Mouse (Mus musculus) embryonic stem cell, embryonic (primary cell): Measurements from ENCODE around the gene Col4a3.

ENCODE experiments used
- CTCF ChIA-PET, 4 experiments: fragments of 300-600 bp in 2 of 4; fragments of 350-600 bp in 2 of 4; sonication (Branson Sonifier 250); formaldehyde crosslinking; loops; one replicate each; lab custom pipeline; 2022; ENCODE audit warnings: inconsistent platforms in 2 of 4; lab: Charles Lee
- POLR2A ChIA-PET, 4 experiments: fragments of 300-600 bp in 2 of 4; fragments of 350-600 bp in 2 of 4; sonication (Branson Sonifier 250); formaldehyde crosslinking; loops; one replicate each; lab custom pipeline; 2022; ENCODE audit warnings: antibody characterized with exemption in 4 of 4, inconsistent platforms in 1 of 4; lab: Charles Lee

Col4a3 gene

GRCm38 (mm10) chr1:82596864-82597596 is 10.3 kb downstream of the Col4a3 start:
- ChIA-PET POLR2A (no interaction called here), CTCF (no interaction called here)

DNA sequence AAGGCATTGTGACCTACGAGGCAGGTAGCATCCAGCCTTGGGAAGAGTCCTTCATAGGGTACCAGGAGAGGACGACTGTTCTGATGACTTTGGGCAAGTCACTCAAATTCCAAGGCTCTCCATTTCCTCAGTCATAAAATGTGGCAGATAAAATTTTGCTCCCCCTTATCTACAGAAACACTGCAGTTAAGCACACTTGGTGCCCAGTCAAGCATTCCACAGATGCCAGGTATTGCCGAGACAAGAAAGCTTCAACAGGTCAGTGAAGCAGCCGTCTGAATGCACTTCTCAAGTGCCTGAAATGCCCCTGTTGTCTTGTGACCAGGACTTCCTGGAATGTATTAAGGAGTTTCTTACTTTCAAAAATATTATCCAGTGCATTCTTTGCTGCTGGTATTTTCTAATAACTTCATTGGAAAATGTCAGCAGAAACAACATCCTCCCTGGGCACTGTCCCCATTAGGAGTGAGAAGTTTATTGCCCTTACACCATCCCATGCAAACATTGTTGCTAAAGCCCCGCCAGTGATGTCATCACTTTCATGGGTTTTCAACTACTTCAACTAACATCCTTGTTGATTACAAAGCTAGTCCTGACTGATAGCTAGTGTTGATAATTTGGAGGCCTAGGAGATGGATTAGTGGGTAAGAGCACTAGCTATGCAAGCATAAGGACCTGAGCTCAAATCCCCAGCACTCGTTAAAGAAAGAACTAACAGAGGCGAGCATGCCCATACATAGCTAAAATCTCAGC is 16.7 kb downstream of the Col4a3 start:
- CTCF ChIA-PET = interaction anchor here in 1 of 4 experiments (1.0 kb wide), 1 partner anchor 38 kb away, joined by 4 read pairs; no protein-coding TSS in a partner anchor
- POLR2A ChIA-PET = no interaction called here

DNA sequence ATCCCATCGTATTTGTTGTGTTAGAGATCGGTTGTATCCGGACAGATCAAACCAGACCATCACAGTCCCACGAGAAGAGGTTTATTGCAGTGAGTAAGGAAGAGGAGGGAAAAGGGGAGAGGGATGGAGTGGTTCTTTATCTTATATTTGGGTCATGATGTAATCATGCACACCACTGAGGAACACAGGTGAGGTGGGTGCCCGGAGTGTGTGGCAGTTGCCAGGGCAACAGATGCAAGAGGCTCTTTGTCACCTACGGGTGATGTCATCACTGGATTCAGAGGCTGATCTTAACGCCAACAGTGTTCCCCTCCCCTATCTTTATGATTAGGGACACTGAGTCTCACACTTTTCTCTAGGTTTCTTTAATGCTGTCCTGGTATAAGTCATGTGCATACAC is 18.6 kb downstream of the Col4a3 start:
- CTCF ChIA-PET = no interaction called here
- POLR2A ChIA-PET = no interaction called here

DNA sequence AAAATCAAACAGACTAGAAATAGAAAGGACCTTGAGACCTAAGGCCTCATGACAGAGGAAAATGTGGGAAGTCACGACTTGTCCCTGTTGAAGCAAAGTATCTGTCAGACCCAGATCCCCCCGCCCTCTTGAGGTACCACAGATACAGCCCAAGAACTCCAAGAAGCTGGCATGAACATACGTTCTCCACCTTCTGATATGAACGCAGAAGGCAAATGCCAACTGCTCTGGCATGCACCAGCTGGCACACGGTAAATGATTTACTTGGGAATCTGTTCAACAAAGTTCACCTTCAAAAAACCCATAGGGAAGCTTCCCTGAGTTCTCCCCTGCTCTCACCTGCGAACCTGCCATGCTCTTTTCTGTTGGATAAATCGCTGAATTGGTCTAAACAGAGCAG is 19.1 kb downstream of the Col4a3 start:
- POLR2A ChIA-PET = no interaction called here
- CTCF ChIA-PET = interaction anchor here in 1 of 4 experiments (0.7 kb wide), 1 partner anchor 1149 kb away, joined by 3 read pairs; no protein-coding TSS in a partner anchor

DNA sequence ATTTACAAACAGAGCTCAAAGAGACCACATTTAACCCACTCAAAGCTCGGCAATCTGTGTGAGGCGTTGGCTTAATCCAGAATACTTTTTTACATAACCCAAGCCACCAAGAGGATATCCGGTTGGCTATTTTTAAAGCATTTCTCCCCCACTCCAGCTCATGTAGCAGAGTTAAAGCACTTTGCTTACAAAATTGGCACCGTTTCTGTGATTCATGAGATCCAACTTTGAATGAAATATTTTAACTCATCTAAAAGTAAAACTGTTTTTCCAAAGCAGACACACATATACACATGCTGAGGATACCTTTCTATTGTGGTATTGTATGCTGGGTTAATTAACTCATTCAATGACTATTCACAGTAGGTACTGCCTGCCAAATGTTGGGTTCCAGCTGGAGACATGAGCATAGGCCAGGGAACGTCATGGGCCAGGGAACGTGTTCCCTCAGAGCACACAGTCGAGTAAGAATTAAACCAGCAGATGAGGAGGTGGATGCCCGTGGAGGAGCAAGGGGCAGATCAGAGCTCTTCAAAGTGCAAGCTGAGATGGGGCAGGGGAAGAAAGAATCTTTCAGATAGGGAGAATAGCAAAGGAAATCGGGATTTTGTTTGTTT is 22.0 kb downstream of the Col4a3 start:
- CTCF ChIA-PET = no interaction called here
- POLR2A ChIA-PET = no interaction called here

DNA sequence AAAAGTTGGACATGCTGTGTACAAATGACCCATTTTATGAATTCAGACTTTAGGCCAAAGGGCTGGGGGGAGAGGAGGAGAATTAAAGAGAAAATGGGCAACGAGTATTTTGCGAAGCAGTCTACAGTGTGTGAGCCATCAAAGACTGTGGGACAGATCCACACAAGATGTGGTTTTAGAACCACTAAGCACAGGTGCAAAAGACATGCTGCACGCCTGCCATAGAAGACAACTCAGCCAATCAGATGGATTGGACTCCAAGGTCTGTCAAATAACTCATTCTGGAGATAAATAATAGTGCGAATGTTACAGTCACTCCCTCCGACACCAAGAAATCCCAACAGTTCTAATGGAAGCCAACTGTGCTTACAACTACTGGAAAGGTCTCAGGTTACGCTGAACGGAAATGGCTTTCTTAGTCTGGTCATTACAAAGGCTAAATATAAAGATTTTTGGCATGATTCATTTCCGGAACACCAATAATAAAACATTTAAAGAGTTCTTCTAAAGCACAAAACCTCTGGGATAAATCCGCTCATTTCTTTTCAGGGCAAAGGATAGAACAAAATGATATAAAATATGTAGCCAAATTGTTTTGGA is 25.4 kb downstream of the Col4a3 start:
- ChIA-PET POLR2A (no interaction called here), CTCF (no interaction called here)

DNA sequence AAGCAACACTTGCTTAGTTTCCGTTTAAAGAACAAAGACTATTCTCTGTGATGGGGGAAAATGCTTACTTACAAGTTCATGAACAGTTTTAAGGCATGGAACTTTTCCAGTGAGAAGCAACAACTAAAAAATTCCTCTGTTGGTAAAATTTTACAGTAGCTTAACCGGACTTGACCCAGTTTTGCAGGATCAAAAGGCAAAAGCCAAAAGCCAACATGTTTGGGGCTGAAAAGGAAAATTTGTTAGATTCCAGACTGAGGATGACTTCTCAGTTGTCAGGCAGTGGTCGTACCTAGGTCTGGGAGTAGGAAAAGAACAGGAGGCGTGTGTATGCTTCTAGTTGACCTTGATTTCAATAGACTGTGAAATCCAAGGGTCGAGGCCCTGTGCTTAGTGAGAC is 31.3 kb downstream of the Col4a3 start:
- CTCF ChIA-PET = no interaction called here
- POLR2A ChIA-PET = no interaction called here

DNA sequence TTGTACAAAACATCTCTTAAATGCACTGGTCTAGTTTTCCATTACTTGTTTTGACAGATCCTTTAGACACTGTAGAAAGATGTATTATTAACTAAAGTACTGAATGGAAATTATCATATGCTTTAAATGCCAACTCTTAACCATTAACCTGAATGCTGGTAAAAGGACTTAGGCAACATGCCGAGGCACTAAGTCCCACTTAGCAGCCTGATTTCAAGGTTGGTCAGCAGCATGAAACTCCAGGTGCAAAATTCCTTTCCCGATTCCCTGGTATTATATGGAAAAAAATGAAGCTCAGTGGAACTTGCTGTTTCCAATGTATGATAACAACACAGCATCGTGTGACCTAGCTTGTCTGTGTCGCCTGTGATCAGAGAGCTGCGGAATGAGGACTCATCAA is 31.9 kb downstream of the Col4a3 start:
- POLR2A ChIA-PET = no interaction called here

DNA sequence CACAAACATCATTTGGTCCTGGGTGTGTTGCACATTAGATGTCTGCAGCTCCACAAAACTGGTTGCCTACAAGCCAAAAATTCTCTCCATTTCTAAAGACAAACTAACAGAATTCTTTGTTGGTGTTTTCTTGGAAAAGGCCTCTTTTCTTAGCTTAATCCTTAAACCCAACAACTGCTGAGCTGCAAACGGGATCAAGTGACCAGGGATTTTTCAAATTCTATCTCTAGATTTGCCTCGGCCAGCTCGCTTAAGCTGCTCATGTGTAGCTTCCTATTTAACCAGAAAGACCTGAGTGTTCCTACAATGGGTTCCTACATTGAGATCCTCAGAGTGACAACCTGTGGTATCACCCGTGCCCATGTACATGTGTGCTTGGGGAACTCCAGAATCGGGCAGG is 33.3 kb downstream of the Col4a3 start:
- POLR2A ChIA-PET = no interaction called here
- CTCF ChIA-PET = no interaction called here

More for the DNA sequence above, 31.9 kb downstream of the Col4a3 start:
- CTCF ChIA-PET = interaction anchor here in 2 of 4 experiments (0.7 to 0.9 kb wide), 2 partner anchors 23 to 749 kb away, joined by 4 to 9 read pairs; no protein-coding TSS in a partner anchor

GRCm38 (mm10) chr1:82624934-82625333 is 38.2 kb downstream of the Col4a3 start:
- ChIA-PET POLR2A (no interaction called here), CTCF (interaction anchor here in 1 of 4 experiments (0.8 kb wide), 1 partner anchor 17 kb away, joined by 4 read pairs; no protein-coding TSS in a partner anchor)

DNA sequence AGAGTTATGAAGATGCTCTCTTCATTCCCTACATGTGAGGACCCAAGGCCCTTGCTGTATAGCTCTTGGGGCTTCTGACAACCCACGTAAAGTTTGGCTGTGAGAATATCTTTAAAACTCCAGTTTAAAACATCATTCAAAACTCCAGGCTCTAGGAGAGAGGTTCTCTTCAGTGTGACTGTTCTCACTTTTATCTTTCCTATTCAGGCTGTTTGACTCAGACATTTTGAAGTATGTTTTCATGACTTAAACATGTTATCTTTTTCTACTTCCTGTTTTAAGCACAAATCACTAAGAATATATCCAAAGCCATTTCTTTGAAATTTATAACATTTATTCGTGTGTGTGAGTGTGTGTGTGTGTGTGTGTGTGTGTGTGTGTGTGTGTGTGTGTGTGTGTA is 38.8 kb downstream of the Col4a3 start:
- ChIA-PET CTCF (interaction anchor here in 1 of 4 experiments (0.8 kb wide), 1 partner anchor 16 kb away, joined by 4 read pairs; no protein-coding TSS in a partner anchor), POLR2A (no interaction called here)

- ChIA-PET POLR2A (no interaction called here), CTCF (no interaction called here)
Observed at GRCm38 (mm10) chr1:82627652-82628051, 40.9 kb downstream of the Col4a3 start.

DNA sequence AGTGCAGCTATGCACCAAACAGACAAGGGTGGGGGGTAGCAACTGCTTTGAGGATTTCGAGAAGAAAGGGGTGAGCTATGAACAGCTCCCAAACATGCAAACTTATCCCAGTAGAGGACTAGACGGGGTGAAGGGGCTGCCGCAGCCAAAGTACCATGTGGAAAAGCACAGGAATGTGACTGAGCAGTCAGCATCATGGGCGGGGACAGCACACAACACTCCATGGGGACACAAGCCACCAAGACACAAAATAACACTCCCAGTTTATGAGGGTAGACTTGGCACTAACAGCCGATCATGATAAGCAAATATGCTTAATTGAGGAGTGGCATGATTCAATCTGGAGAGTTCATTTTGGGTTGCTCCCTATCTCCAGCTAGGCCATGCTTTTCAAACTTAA is 42.8 kb downstream of the Col4a3 start:
- POLR2A ChIA-PET = no interaction called here
- CTCF ChIA-PET = interaction anchor here in 1 of 4 experiments (0.9 kb wide), 1 partner anchor 12 kb away, joined by 3 read pairs; no protein-coding TSS in a partner anchor

DNA sequence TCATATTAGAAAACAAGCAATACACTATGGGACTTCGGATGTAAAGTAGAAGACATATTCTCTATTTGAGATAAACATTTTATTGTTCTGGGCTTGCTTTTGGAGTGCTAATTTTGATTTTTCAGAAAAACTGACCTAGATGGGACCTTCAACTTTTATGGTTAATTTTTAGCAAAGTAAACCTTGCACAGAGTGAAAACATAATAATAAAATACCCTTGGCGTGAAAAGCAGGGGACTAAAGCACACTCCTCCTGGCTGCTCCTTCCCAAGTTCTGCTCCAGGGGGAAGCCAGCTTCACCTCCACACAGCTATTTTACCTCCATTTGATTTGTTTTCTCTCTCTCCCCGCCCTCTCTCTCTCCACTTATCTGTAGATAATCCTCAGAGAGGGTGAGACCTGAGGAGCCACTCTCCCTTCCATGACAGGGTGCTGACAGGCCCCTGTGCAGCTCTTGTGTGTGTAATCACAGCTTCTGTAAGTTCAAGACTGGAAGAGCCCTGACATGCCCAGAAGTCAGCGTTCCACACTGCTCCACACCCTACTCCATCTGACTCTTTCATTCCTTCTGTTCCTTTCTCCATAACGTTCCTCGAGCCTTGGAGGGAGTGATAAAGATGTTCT is 44.6 kb downstream of the Col4a3 start:
- POLR2A ChIA-PET = interaction anchor here in 1 of 4 experiments (0.7 kb wide), 1 partner anchor 15 kb away, joined by 3 read pairs; no protein-coding TSS in a partner anchor
- CTCF ChIA-PET = interaction anchor here in 1 of 4 experiments (0.8 kb wide), 1 partner anchor 11 kb away, joined by 4 read pairs; no protein-coding TSS in a partner anchor

DNA sequence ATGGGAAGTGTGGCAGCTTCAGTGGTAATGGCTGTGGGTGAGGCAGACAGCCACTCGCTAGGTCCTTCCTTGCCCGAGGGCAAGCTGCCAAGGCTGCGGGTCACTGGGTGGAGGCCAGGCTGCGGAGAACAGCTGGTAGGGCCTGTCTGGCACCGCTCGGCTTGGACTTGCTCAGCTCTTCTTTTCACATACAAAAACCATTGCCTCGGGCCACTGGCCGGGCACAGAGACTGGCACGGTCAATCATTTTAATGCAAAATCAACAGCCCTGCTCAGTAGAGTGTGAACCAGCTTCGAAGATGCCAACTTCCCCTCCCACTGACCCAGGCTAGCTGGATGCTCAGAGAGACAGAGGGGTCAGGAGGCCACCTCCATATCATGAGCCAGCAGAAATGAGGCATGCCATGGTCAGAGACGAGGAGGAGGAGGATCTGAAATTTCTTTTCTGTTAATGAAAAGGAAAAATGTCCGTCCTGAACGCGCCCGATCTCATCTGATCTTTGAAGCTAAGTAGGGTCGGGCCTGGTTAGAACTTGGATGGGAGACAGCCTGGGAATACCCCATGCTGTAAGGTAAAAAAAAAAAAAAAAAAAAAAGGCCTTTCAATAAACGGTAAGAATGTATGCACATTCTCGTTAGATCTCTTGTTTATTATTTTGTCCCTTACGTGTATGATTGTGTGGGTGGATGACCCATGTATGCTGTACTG is 48.0 kb downstream of the Col4a3 start:
- POLR2A ChIA-PET = interaction anchor here in 2 of 4 experiments (0.6 to 0.7 kb wide), 2 partner anchors 156 to 325 kb away, joined by 4 read pairs; no protein-coding TSS in a partner anchor
- CTCF ChIA-PET = no interaction called here

GRCm38 (mm10) chr1:82635254-82635620 is 48.5 kb downstream of the Col4a3 start:
- CTCF ChIA-PET = no interaction called here
- POLR2A ChIA-PET = no interaction called here

GRCm38 (mm10) chr1:82636321-82636720 is 49.6 kb downstream of the Col4a3 start:
- CTCF ChIA-PET = no interaction called here
- POLR2A ChIA-PET = no interaction called here

DNA sequence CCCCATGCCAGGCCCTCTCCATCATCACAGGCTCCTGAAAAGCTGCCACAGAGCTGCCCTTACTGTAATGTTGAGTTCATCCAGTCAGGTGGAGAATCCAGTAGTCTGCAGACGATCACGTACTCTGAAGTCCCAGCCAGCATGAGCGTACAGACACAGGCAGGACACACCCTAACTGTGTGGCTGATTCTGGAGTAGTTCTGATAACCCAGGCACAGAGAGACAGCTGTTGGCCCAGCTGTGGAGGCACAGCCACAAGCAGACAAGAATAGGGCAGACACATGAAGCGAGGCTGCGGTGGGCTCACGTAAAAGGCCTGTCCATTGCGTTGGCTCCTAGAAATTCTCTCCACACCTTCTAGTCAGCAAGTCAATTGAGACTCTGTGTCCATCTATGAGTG is 50.7 kb downstream of the Col4a3 start:
- POLR2A ChIA-PET = no interaction called here
- CTCF ChIA-PET = interaction anchor here in 1 of 4 experiments (0.5 kb wide), 1 partner anchor 1091 kb away, joined by 3 read pairs; no protein-coding TSS in a partner anchor
